Mouse (Mus musculus): ENCODE measurements around the gene Vps8. TPM values are rescaled to one million over a fixed set of nuclear protein-coding genes. Genes with fewer than 3 reads are reported as not detected.

Gene Vps8
- polyA plus RNA-seq, 1 experiment from 2014 or later, result 3.1 TPM

- WGBS (ENCODE audit: insufficient replicate concordance), result 89% methylated on average over 2 of the region's 2 CpGs
- no peaks in the 10 kb centered on the region for H3K4me1 ChIP-seq (ENCODE audit: insufficient read depth)
- no peak for ATAC-seq
- no peak for TF ChIP-seq CTCF (IDR thresholded peaks at IDR 0.05; ENCODE audit: low read depth)
- H3K9me3 ChIP-seq (ENCODE audit: low read length), result no peaks in the 10 kb centered on the region
- H3K4me3 ChIP-seq (ENCODE audit: low read depth, low read length), result no peak overlapping the region
- H3K27me3 ChIP-seq (ENCODE audit: insufficient read depth, low read length), result no peaks in the 10 kb centered on the region
- H3K36me3 ChIP-seq (replicated peaks; ENCODE audit: insufficient read depth, low read length), result no peaks in the 10 kb centered on the region
- DNase-seq, result no peak
- H3K4me2 ChIP-seq (ENCODE audit: low read depth, low read length), result no peak overlapping the region
- no peak overlapping the region for H3K27ac ChIP-seq (ENCODE audit: low read depth)
- H3K9ac ChIP-seq (replicated peaks), result no peak overlapping the region
These were observed 7.6 kb downstream of the Vps8 start for GRCm38 (mm10) chr16:21430377-21431060.

- H3K4me2 ChIP-seq (ENCODE audit: low read depth, low read length), result no peak overlapping the region
- WGBS (ENCODE audit: insufficient replicate concordance), result 87% methylated on average over 3 of the region's 3 CpGs
- TF ChIP-seq EP300 (IDR thresholded peaks at IDR 0.05; ENCODE audit: low read depth) (no peak), CTCF (IDR thresholded peaks at IDR 0.05; ENCODE audit: low read depth) (peak; percentile 34; the same call in 1 of the 2 replicates)
These were observed 8.7 kb downstream of the Vps8 start for GRCm38 (mm10) chr16:21431614-21432013.

GRCm38 (mm10) chr16:21433543-21433942 lies 10.6 kb downstream of the Vps8 start:
- Histone ChIP-seq H3K4me3 (ENCODE audit: low read depth, low read length) (no peak overlapping the region), H3K36me3 (replicated peaks; ENCODE audit: insufficient read depth, low read length) (0 out of 2 replicates have a peak, but pooled peaks cover 5% of the 10 kb centered on the region), H3K27ac (ENCODE audit: low read depth) (no peak overlapping the region), H3K4me2 (ENCODE audit: low read depth, low read length) (no peak overlapping the region), H3K9me3 (ENCODE audit: low read length) (no peaks in the 10 kb centered on the region), H3K27me3 (ENCODE audit: insufficient read depth, low read length) (no peaks in the 10 kb centered on the region), H3K9ac (replicated peaks) (no peak overlapping the region), H3K4me1 (ENCODE audit: insufficient read depth) (no peaks in the 10 kb centered on the region)
- TF ChIP-seq EP300 (IDR thresholded peaks at IDR 0.05; ENCODE audit: low read depth) (no peak), CTCF (IDR thresholded peaks at IDR 0.05; ENCODE audit: low read depth) (peak; percentile 59)
- DNase-seq (no peak), ATAC-seq (no peak)
- WGBS (ENCODE audit: insufficient replicate concordance), result 53% methylated on average over 3 of the region's 3 CpGs

More at GRCm38 (mm10) chr16:21431614-21432013, 8.7 kb downstream of the Vps8 start:
- Histone ChIP-seq H3K27me3 (ENCODE audit: insufficient read depth, low read length) (no peaks in the 10 kb centered on the region), H3K4me3 (ENCODE audit: low read depth, low read length) (no peak overlapping the region), H3K9me3 (ENCODE audit: low read length) (no peaks in the 10 kb centered on the region), H3K4me1 (ENCODE audit: insufficient read depth) (no peaks in the 10 kb centered on the region), H3K36me3 (replicated peaks; ENCODE audit: insufficient read depth, low read length) (no peaks in the 10 kb centered on the region), H3K27ac (ENCODE audit: low read depth) (no peak overlapping the region), H3K9ac (replicated peaks) (no peak overlapping the region)
- no peak for ATAC-seq
- no peak for DNase-seq

- H3K9ac ChIP-seq (replicated peaks), result no peak overlapping the region
- H3K27ac ChIP-seq (ENCODE audit: low read depth), result no peak overlapping the region
- H3K9me3 ChIP-seq (ENCODE audit: low read length), result no peaks in the 10 kb centered on the region
- H3K4me3 ChIP-seq (ENCODE audit: low read depth, low read length), result no peak overlapping the region
- no peak overlapping the region for H3K4me2 ChIP-seq (ENCODE audit: low read depth, low read length)
- no peak for TF ChIP-seq CTCF (IDR thresholded peaks at IDR 0.05; ENCODE audit: low read depth)
- no peak for TF ChIP-seq EP300 (IDR thresholded peaks at IDR 0.05; ENCODE audit: low read depth)
- no peak for DNase-seq
- no peaks in the 10 kb centered on the region for H3K27me3 ChIP-seq (ENCODE audit: insufficient read depth, low read length)
- no peaks in the 10 kb centered on the region for H3K4me1 ChIP-seq (ENCODE audit: insufficient read depth)
- ATAC-seq, result no peak
- H3K36me3 ChIP-seq (replicated peaks; ENCODE audit: insufficient read depth, low read length), result peaks cover 9% of the 10 kb centered on the region; the same call in 1 of the 2 replicates
These were observed 18.1 kb downstream of the Vps8 start for GRCm38 (mm10) chr16:21441012-21441411.

GRCm38 (mm10) chr16:21445026-21445625 lies 22.2 kb downstream of the Vps8 start:
- Histone ChIP-seq H3K4me1 (ENCODE audit: insufficient read depth) (no peaks in the 10 kb centered on the region), H3K4me2 (ENCODE audit: low read depth, low read length) (no peak overlapping the region), H3K36me3 (replicated peaks; ENCODE audit: insufficient read depth, low read length) (peaks cover 7% of the 10 kb centered on the region; the same call in 1 of the 2 replicates), H3K9me3 (ENCODE audit: low read length) (no peaks in the 10 kb centered on the region), H3K27ac (ENCODE audit: low read depth) (no peak overlapping the region), H3K9ac (replicated peaks) (no peak overlapping the region), H3K4me3 (ENCODE audit: low read depth, low read length) (no peak overlapping the region), H3K27me3 (ENCODE audit: insufficient read depth, low read length) (no peaks in the 10 kb centered on the region)
- WGBS (ENCODE audit: insufficient replicate concordance), result 75% methylated on average over 9 of the region's 9 CpGs
- TF ChIP-seq CTCF (IDR thresholded peaks at IDR 0.05; ENCODE audit: low read depth) (no peak), EP300 (IDR thresholded peaks at IDR 0.05; ENCODE audit: low read depth) (no peak)
- DNase-seq (no peak), ATAC-seq (no peak)

GRCm38 (mm10) chr16:21447447-21447846 lies 24.5 kb downstream of the Vps8 start:
- Histone ChIP-seq H3K4me2 (ENCODE audit: low read depth, low read length) (no peak overlapping the region), H3K4me3 (ENCODE audit: low read depth, low read length) (no peak overlapping the region), H3K4me1 (ENCODE audit: insufficient read depth) (no peaks in the 10 kb centered on the region), H3K36me3 (replicated peaks; ENCODE audit: insufficient read depth, low read length) (peaks cover 7% of the 10 kb centered on the region; the same call in 1 of the 2 replicates), H3K27me3 (ENCODE audit: insufficient read depth, low read length) (no peaks in the 10 kb centered on the region), H3K9me3 (ENCODE audit: low read length) (no peaks in the 10 kb centered on the region), H3K27ac (ENCODE audit: low read depth) (no peak overlapping the region), H3K9ac (replicated peaks) (no peak overlapping the region)
- DNase-seq, result no peak
- WGBS (ENCODE audit: insufficient replicate concordance), result 86% methylated on average over 5 of the region's 5 CpGs
- no peak for ATAC-seq
- TF ChIP-seq EP300 (IDR thresholded peaks at IDR 0.05; ENCODE audit: low read depth), result no peak
- no peak for TF ChIP-seq CTCF (IDR thresholded peaks at IDR 0.05; ENCODE audit: low read depth)
